Mouse (Mus musculus) midbrain, embryonic 14.5 days (tissue): Measurements from ENCODE around the gene Elof1. TPM values are rescaled to one million over a fixed set of nuclear protein-coding genes. Genes with fewer than 3 reads are reported as not detected.

Source experiments
- ATAC-seq: fragments of 200-750 bp; cut with Nextera tagmentation; 2 replicates; pipeline ENCODE4 v1.8.0; 2017; ENCODE audit warnings: moderate number of reproducible peaks, moderate library complexity; ENCODE audit not compliant: low FRiP score, low TSS enrichment
- DNase-seq: peaks from one replicate; pipeline ENCODE4 v3.0.0-alpha.2; 2015
- H3K27ac ChIP-seq: fragments of 300-500 bp; sonication (generic); replicated peaks from 2 replicates; pipeline ENCODE4 v1.5.1; 2014; ENCODE audit warnings: mild to moderate bottlenecking, low read depth, low read length, moderate library complexity
- H3K27me3 ChIP-seq: fragments of 300-500 bp; sonication (generic); 2 replicates; pipeline ENCODE4 v1.6.1; 2014; ENCODE audit warnings: low read length, control low read depth, mixed read lengths; ENCODE audit not compliant: control insufficient read depth, insufficient read depth
- H3K36me3 ChIP-seq: fragments of 300-500 bp; sonication (generic); 2 replicates; pipeline ENCODE4 v1.6.1; 2014; ENCODE audit warnings: low read length, control low read depth; ENCODE audit not compliant: control insufficient read depth, insufficient read depth
- H3K4me1 ChIP-seq: fragments of 300-500 bp; sonication (generic); 2 replicates; pipeline ENCODE4 v1.6.1; 2014; ENCODE audit warnings: mild to moderate bottlenecking, antibody characterized with exemption, low read length, control low read depth; ENCODE audit not compliant: control insufficient read depth, insufficient read depth
- H3K4me2 ChIP-seq: fragments of 300-500 bp; sonication (generic); 2 replicates; pipeline ENCODE4 v1.6.1; 2014; ENCODE audit warnings: mild to moderate bottlenecking, low read length, moderate library complexity
- H3K4me3 ChIP-seq: fragments of 300-500 bp; sonication (generic); replicated peaks from 2 replicates; pipeline ENCODE4 v1.5.1; 2014; ENCODE audit warnings: low read depth, low read length
- H3K9ac ChIP-seq: fragments of 300-500 bp; sonication (generic); replicated peaks from 2 replicates; pipeline ENCODE4 v1.6.1; 2014; ENCODE audit warnings: mild to moderate bottlenecking, low read length, moderate library complexity
- H3K9me3 ChIP-seq: fragments of 300-500 bp; sonication (generic); 2 replicates; pipeline ENCODE4 v1.6.1; 2016; ENCODE audit warnings: low read length, control low read depth, mixed read lengths; ENCODE audit not compliant: control insufficient read depth
- WGBS: fragments of 180-500 bp; shearing (Covaris S2); extraction: QIAGEN DNeasy Blood & Tissue Kit; methylation state at CpG from one replicate; pipeline ENCODE4 v1.1.7; 2014; 5-methylcytosine and 5-hydroxymethylcytosine counted together
- polyA plus RNA-seq: library from polyadenylated mRNA; unstranded; fragments of >200 nt; fragmentation: Nextera tagmentation; extraction: Ambion mirVana; gene quantifications from 2 replicates; pipeline ENCODE4 v1.2.1, GENCODE M21; 2014

Gene Elof1
- polyA plus RNA-seq, 1 experiment from 2014 or later = 182 TPM

- no peaks in the 10 kb centered on the region for H3K27me3 ChIP-seq
- H3K36me3 ChIP-seq = no peaks in the 10 kb centered on the region
- H3K9ac ChIP-seq = no peak overlapping the region
- H3K27ac ChIP-seq = no peak overlapping the region
- ATAC-seq (no peak), DNase-seq (no peak)
- 88% methylated on average over 5 of the region's 5 CpGs for WGBS
- no peaks in the 10 kb centered on the region for H3K9me3 ChIP-seq
- no peak overlapping the region for H3K4me3 ChIP-seq
- no peaks in the 10 kb centered on the region for H3K4me1 ChIP-seq
- H3K4me2 ChIP-seq = no peak overlapping the region
These were observed 22.8 kb upstream of the Elof1 start for GRCm38 (mm10) chr9:22139746-22140145.

GRCm38 (mm10) chr9:22138480-22138879 is 21.5 kb upstream of the Elof1 start:
- peak; percentile 64 for DNase-seq
- no peaks in the 10 kb centered on the region for H3K9me3 ChIP-seq
- H3K27ac ChIP-seq = no peak overlapping the region
- H3K36me3 ChIP-seq = no peaks in the 10 kb centered on the region
- ATAC-seq = no peak
- no peak overlapping the region for H3K4me2 ChIP-seq
- H3K9ac ChIP-seq = no peak overlapping the region
- no peak overlapping the region for H3K4me3 ChIP-seq
- 30% methylated on average over 2 of the region's 2 CpGs for WGBS
- H3K27me3 ChIP-seq = no peaks in the 10 kb centered on the region
- no peaks in the 10 kb centered on the region for H3K4me1 ChIP-seq

GRCm38 (mm10) chr9:22136765-22137547 is 20.0 kb upstream of the Elof1 start:
- no peak overlapping the region for H3K4me2 ChIP-seq
- H3K4me1 ChIP-seq = no peaks in the 10 kb centered on the region
- no peak for ATAC-seq
- no peak overlapping the region for H3K9ac ChIP-seq
- 12% methylated on average over 23 of the region's 23 CpGs for WGBS
- peaks cover 5% of the 10 kb centered on the region; the same call in 1 of the 2 replicates for H3K27me3 ChIP-seq
- H3K27ac ChIP-seq = no peak overlapping the region
- DNase-seq = peak; percentile 37
- H3K9me3 ChIP-seq = no peaks in the 10 kb centered on the region
- H3K36me3 ChIP-seq = no peaks in the 10 kb centered on the region
- H3K4me3 ChIP-seq = no peak overlapping the region

GRCm38 (mm10) chr9:22135644-22136390 is 18.8 kb upstream of the Elof1 start, which contains the start of gene Acp5:
Gene Acp5 (minus strand): TSS chr9:22135711.
- no peaks in the 10 kb centered on the region for H3K36me3 ChIP-seq
- DNase-seq = no peak
- H3K4me1 ChIP-seq = no peaks in the 10 kb centered on the region
- H3K4me2 ChIP-seq = no peak within 1 kb of the TSS
- H3K9me3 ChIP-seq = no peaks in the 10 kb centered on the region
- 76% methylated on average over 7 of the region's 7 CpGs for WGBS
- no peak within 1 kb of the TSS for H3K27ac ChIP-seq
- H3K27me3 ChIP-seq = peaks cover 15% of the 10 kb centered on the region; the same call in 1 of the 2 replicates
- ATAC-seq = no peak
- no peak within 1 kb of the TSS for H3K4me3 ChIP-seq
- H3K9ac ChIP-seq = no peak within 1 kb of the TSS

- Histone ChIP-seq H3K4me3 (no peak overlapping the region), H3K36me3 (no peaks in the 10 kb centered on the region), H3K27ac (no peak overlapping the region), H3K9me3 (no peaks in the 10 kb centered on the region), H3K4me2 (no peak overlapping the region), H3K9ac (no peak overlapping the region), H3K27me3 (peaks cover 19% of the 10 kb centered on the region; the same call in 1 of the 2 replicates), H3K4me1 (no peaks in the 10 kb centered on the region)
- no peak for DNase-seq
- WGBS = 81% methylated on average over 9 of the region's 9 CpGs
- no peak for ATAC-seq
These were observed 18.1 kb upstream of the Elof1 start for GRCm38 (mm10) chr9:22134988-22135643.

- 83% methylated on average over 7 of the region's 7 CpGs for WGBS
- Histone ChIP-seq H3K27me3 (peaks cover 19% of the 10 kb centered on the region; the same call in 1 of the 2 replicates), H3K9me3 (no peaks in the 10 kb centered on the region), H3K4me3 (no peak overlapping the region), H3K4me1 (no peaks in the 10 kb centered on the region), H3K9ac (no peak overlapping the region), H3K4me2 (no peak overlapping the region), H3K36me3 (no peaks in the 10 kb centered on the region), H3K27ac (no peak overlapping the region)
- DNase-seq (no peak), ATAC-seq (no peak)
These were observed 17.4 kb upstream of the Elof1 start for GRCm38 (mm10) chr9:22134246-22134890.

GRCm38 (mm10) chr9:22132220-22132619 is 15.2 kb upstream of the Elof1 start:
- H3K4me3 ChIP-seq = no peak overlapping the region
- H3K9ac ChIP-seq = no peak overlapping the region
- WGBS = 56% methylated on average over 11 of the region's 11 CpGs
- no peaks in the 10 kb centered on the region for H3K36me3 ChIP-seq
- H3K27ac ChIP-seq = no peak overlapping the region
- H3K9me3 ChIP-seq = no peaks in the 10 kb centered on the region
- H3K27me3 ChIP-seq = peaks cover 19% of the 10 kb centered on the region; the same call in 1 of the 2 replicates
- ATAC-seq (no peak), DNase-seq (no peak)
- no peaks in the 10 kb centered on the region for H3K4me1 ChIP-seq
- H3K4me2 ChIP-seq = no peak overlapping the region; the same call in 1 of the 2 replicates

GRCm38 (mm10) chr9:22131226-22131981 is 14.4 kb upstream of the Elof1 start:
- Histone ChIP-seq H3K4me2 (peak overlapping the region; percentile 30), H3K4me3 (no peak overlapping the region), H3K9me3 (no peaks in the 10 kb centered on the region), H3K4me1 (no peaks in the 10 kb centered on the region), H3K36me3 (no peaks in the 10 kb centered on the region), H3K27ac (no peak overlapping the region), H3K9ac (no peak overlapping the region), H3K27me3 (peaks cover 19% of the 10 kb centered on the region; the same call in 1 of the 2 replicates)
- no peak for DNase-seq
- 2% methylated on average over 35 of the region's 35 CpGs for WGBS
- no peak for ATAC-seq
